Mouse (Mus musculus) liver, embryonic 15.5 days (tissue): ENCODE data around the gene Lipt2. TPM values are rescaled to one million over a fixed set of nuclear protein-coding genes. Genes with fewer than 3 reads are reported as not detected.
A peak's percentile ranks its signal among the peaks of the same experiment; 100 is the strongest.

Experiments used
- ATAC-seq: fragments of 200-750 bp; cut with Nextera tagmentation; 2 replicates; pipeline ENCODE4 v1.8.0; 2017; ENCODE audit warnings: moderate number of reproducible peaks, mild to moderate bottlenecking, moderate library complexity; ENCODE audit not compliant: insufficient read depth
- H3K27ac ChIP-seq: fragments of 300-500 bp; sonication (generic); replicated peaks from 2 replicates; pipeline ENCODE4 v1.5.1; 2015; ENCODE audit warnings: mild to moderate bottlenecking, inconsistent platforms
- H3K27me3 ChIP-seq: fragments of 300-500 bp; sonication (generic); 2 replicates; pipeline ENCODE4 v1.6.1; 2015; ENCODE audit warnings: mild to moderate bottlenecking, inconsistent platforms
- H3K36me3 ChIP-seq: fragments of 300-500 bp; sonication (generic); replicated peaks from 2 replicates; pipeline ENCODE4 v1.6.1; 2015; ENCODE audit warnings: moderate library complexity, mild to moderate bottlenecking, inconsistent platforms
- H3K4me1 ChIP-seq: fragments of 300-500 bp; sonication (generic); replicated peaks from 2 replicates; pipeline ENCODE4 v1.6.1; 2015; ENCODE audit warnings: inconsistent platforms
- H3K4me2 ChIP-seq: fragments of 300-500 bp; sonication (generic); 2 replicates; pipeline ENCODE4 v1.6.1; 2015; ENCODE audit warnings: moderate library complexity, mild to moderate bottlenecking, inconsistent platforms
- H3K4me3 ChIP-seq: fragments of 300-500 bp; sonication (generic); replicated peaks from 2 replicates; pipeline ENCODE4 v1.5.1; 2015; ENCODE audit warnings: mild to moderate bottlenecking, inconsistent platforms
- H3K9ac ChIP-seq: fragments of 300-500 bp; sonication (generic); 2 replicates; pipeline ENCODE4 v1.6.1; 2015; ENCODE audit warnings: moderate library complexity, mild to moderate bottlenecking, inconsistent platforms
- H3K9me3 ChIP-seq: fragments of 300-500 bp; sonication (generic); replicated peaks from 2 replicates; pipeline ENCODE4 v1.6.1; 2016; ENCODE audit warnings: inconsistent platforms
- WGBS: fragments of 180-500 bp; shearing (Covaris S2); methylation state at CpG from one replicate; pipeline ENCODE4 v1.1.7; 2015; ENCODE audit warnings: mixed read lengths; ENCODE audit not compliant: insufficient replicate concordance; 5-methylcytosine and 5-hydroxymethylcytosine counted together
- polyA plus RNA-seq: library from polyadenylated mRNA; unstranded; fragments of >200 nt; fragmentation: Nextera tagmentation; extraction: Ambion mirVana; gene quantifications from 2 replicates; pipeline ENCODE4 v1.2.1, GENCODE M21; 2015

Lipt2 gene
- polyA plus RNA-seq, result 4.2 and 5.4 TPM in 2 replicates

DNA sequence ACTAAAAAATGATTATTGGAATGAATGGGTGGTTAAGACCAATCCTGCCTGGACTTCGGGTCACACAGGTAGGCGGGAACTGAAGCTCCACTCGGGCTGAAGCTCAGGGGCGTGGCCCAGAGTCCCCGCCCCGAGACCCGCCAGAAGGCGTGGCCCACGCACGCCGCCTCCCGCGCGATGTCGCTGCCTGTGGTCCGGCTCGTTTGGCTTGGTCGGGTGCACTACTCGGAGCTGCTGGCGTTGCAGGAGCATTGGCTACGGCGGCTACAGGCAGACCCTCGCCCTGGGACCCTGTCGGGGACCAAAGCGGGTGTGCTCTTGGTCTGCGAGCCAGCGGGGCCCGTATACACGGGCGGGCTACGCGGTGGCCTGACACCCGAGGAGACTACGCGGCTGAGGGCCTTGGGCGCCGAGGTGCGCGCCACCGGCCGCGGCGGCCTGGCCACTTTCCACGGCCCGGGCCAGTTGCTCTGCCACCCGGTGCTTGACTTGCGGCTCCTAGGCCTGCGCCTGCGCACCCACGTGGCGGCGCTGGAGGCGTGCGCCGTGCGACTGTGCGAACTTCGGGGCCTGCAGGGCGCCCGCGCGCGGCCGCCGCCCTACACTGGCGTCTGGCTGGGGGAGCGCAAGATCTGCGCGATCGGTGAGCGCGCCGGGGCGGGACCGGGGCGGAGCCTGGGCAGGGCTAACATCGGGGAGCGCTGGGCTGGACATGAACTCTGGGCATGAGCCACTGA is at the start of gene Lipt2:
Lipt2 (plus strand) TSS at position 173 of the 737 bp plus-strand sequence.
- Histone ChIP-seq H3K4me1 (peaks cover 17% of the 10 kb centered on the region), H3K4me2 (peak within 1 kb of the TSS; percentile 100), H3K27me3 (peaks cover 4% of the 10 kb centered on the region; the same call in 1 of the 2 replicates), H3K27ac (peak within 1 kb of the TSS; percentile 89), H3K4me3 (peak within 1 kb of the TSS; percentile 78), H3K36me3 (no peaks in the 10 kb centered on the region), H3K9me3 (no peaks in the 10 kb centered on the region), H3K9ac (peak within 1 kb of the TSS; percentile 72)
- under 1% methylated on average over 78 of the region's 78 CpGs for WGBS
- peak; percentile 96 for ATAC-seq

GRCm38 (mm10) chr7:100111506-100111905 is 47.6 kb upstream of the Lipt2 start:
- no peak overlapping the region for H3K9ac ChIP-seq
- no peaks in the 10 kb centered on the region for H3K4me1 ChIP-seq
- H3K36me3 ChIP-seq, result peaks cover 88% of the 10 kb centered on the region
- H3K4me3 ChIP-seq, result no peak overlapping the region
- H3K9me3 ChIP-seq, result no peaks in the 10 kb centered on the region
- WGBS, result 78% methylated on average over 10 of the region's 10 CpGs
- ATAC-seq, result no peak
- H3K27ac ChIP-seq, result no peak overlapping the region
- no peak overlapping the region for H3K4me2 ChIP-seq
- H3K27me3 ChIP-seq, result no peaks in the 10 kb centered on the region

DNA sequence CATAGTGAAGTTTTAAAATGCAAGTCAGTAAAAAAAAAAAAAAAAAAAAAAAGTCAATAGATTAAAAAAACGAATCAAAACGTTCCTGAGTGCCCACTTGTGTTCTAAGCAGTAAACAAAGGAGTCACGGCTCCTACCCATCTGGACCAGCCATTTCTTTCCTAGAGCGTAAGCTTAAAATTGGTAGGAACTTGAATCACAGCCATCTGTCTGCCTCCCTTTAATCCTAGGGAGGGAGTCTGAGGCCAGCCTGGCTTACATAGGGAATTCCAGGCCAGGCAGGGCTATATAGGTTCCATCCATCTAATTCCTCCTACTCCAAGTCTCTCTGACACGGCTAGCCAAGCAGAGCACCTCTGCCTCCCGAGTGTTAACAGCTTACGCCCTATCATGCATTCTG is 45.3 kb upstream of the Lipt2 start:
- Histone ChIP-seq H3K4me2 (no peak overlapping the region), H3K4me1 (0 out of 2 replicates have a peak, but pooled peaks cover 5% of the 10 kb centered on the region), H3K36me3 (peaks cover 95% of the 10 kb centered on the region), H3K27ac (no peak overlapping the region), H3K9me3 (no peaks in the 10 kb centered on the region), H3K4me3 (no peak overlapping the region), H3K9ac (no peak overlapping the region), H3K27me3 (no peaks in the 10 kb centered on the region)
- ATAC-seq, result no peak
- WGBS, result 77% methylated on average over 7 of the region's 7 CpGs

DNA sequence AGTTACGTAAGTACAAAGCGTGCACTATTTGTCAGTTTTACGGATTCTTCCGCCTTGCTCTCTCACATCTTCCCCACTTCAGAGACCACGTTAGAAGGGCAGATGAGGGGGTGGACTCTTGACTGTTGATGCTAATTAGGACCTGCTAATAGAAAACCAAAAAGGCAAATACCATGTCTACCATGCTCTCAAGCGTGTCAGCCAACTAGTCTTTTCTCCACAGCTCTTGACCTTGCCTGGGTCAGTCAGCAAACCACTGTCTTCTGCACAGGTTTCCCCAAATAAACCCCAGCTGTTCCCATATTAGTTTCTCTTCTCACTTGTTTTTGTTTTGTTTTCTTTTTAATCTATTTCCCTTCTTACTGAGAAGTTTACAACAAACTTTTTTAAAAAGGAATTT is 44.8 kb upstream of the Lipt2 start:
- no peak overlapping the region for H3K27ac ChIP-seq
- H3K9ac ChIP-seq, result no peak overlapping the region
- H3K4me1 ChIP-seq, result 0 out of 2 replicates have a peak, but pooled peaks cover 9% of the 10 kb centered on the region
- no peak overlapping the region for H3K4me3 ChIP-seq
- H3K36me3 ChIP-seq, result peaks cover 96% of the 10 kb centered on the region
- ATAC-seq, result no peak
- no peaks in the 10 kb centered on the region for H3K9me3 ChIP-seq
- no peak overlapping the region for H3K4me2 ChIP-seq
- no peaks in the 10 kb centered on the region for H3K27me3 ChIP-seq
- WGBS, result 91% methylated on average over 6 of the region's 6 CpGs

GRCm38 (mm10) chr7:100120791-100121261 is 38.3 kb upstream of the Lipt2 start:
- H3K27ac ChIP-seq, result peak overlapping the region; percentile 91
- H3K27me3 ChIP-seq, result no peaks in the 10 kb centered on the region
- under 1% methylated on average over 25 of the region's 25 CpGs for WGBS
- peak overlapping the region; percentile 96 for H3K4me3 ChIP-seq
- peak overlapping the region; percentile 90 for H3K9ac ChIP-seq
- peaks cover 27% of the 10 kb centered on the region for H3K4me1 ChIP-seq
- ATAC-seq, result peak; percentile 77
- peaks cover 40% of the 10 kb centered on the region for H3K36me3 ChIP-seq
- H3K9me3 ChIP-seq, result no peaks in the 10 kb centered on the region
- H3K4me2 ChIP-seq, result peak overlapping the region; percentile 86

DNA sequence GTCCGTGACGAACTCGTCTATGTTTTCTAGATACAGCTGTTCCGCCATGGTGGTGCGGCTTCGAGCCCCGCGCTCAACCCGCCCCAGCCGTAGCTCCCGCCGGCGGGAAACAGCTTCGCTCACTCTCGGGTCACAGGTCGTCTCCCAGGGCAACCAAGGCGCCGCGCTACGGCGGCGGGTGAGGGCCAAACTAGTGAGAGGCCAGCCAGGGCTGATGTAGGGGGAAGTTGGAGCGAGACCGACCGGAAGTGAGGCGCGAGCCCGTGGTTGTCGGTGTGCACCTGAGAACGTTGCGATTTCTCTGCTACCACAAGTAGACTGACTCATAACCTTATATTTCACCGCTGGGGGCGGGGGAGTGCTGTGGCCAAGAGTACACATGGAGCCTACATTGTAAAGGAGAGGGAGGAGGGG is 37.7 kb upstream of the Lipt2 start, which contains the start of gene Pold3:
Pold3 (minus strand) TSS at position 190 of the 414 bp plus-strand sequence.
- Histone ChIP-seq H3K27ac (peak within 1 kb of the TSS; percentile 91), H3K4me1 (peaks cover 27% of the 10 kb centered on the region), H3K27me3 (no peaks in the 10 kb centered on the region), H3K36me3 (peaks cover 35% of the 10 kb centered on the region), H3K9ac (peak within 1 kb of the TSS; percentile 90), H3K9me3 (no peaks in the 10 kb centered on the region), H3K4me3 (peak within 1 kb of the TSS; percentile 96), H3K4me2 (peak within 1 kb of the TSS; percentile 86)
- WGBS, result under 1% methylated on average over 33 of the region's 33 CpGs
- ATAC-seq, result peak; percentile 98

- no peak for ATAC-seq
- 46% methylated on average over 6 of the region's 6 CpGs for WGBS
- H3K27me3 ChIP-seq, result no peaks in the 10 kb centered on the region
- H3K9ac ChIP-seq, result no peak overlapping the region
- H3K27ac ChIP-seq, result no peak overlapping the region
- no peak overlapping the region for H3K4me2 ChIP-seq
- peaks cover 29% of the 10 kb centered on the region for H3K4me1 ChIP-seq
- H3K9me3 ChIP-seq, result no peaks in the 10 kb centered on the region
- peaks cover 14% of the 10 kb centered on the region for H3K36me3 ChIP-seq
- H3K4me3 ChIP-seq, result no peak overlapping the region
Observed at GRCm38 (mm10) chr7:100123486-100123885, 35.6 kb upstream of the Lipt2 start.

GRCm38 (mm10) chr7:100124211-100124610 is 34.9 kb upstream of the Lipt2 start:
- Histone ChIP-seq H3K4me2 (no peak overlapping the region), H3K9ac (no peak overlapping the region), H3K27ac (no peak overlapping the region), H3K9me3 (no peaks in the 10 kb centered on the region), H3K36me3 (peaks cover 6% of the 10 kb centered on the region), H3K4me3 (no peak overlapping the region), H3K4me1 (peaks cover 22% of the 10 kb centered on the region), H3K27me3 (no peaks in the 10 kb centered on the region)
- WGBS, result 55% methylated on average over 2 of the region's 2 CpGs
- no peak for ATAC-seq

- no peak overlapping the region for H3K4me2 ChIP-seq
- H3K9ac ChIP-seq, result no peak overlapping the region
- WGBS, result 52% methylated on average over 4 of the region's 4 CpGs
- ATAC-seq, result no peak
- H3K4me3 ChIP-seq, result no peak overlapping the region
- H3K4me1 ChIP-seq, result peaks cover 14% of the 10 kb centered on the region
- no peaks in the 10 kb centered on the region for H3K9me3 ChIP-seq
- no peaks in the 10 kb centered on the region for H3K36me3 ChIP-seq
- H3K27ac ChIP-seq, result no peak overlapping the region
- no peaks in the 10 kb centered on the region for H3K27me3 ChIP-seq
Observed at GRCm38 (mm10) chr7:100125166-100125565, 33.9 kb upstream of the Lipt2 start.

DNA sequence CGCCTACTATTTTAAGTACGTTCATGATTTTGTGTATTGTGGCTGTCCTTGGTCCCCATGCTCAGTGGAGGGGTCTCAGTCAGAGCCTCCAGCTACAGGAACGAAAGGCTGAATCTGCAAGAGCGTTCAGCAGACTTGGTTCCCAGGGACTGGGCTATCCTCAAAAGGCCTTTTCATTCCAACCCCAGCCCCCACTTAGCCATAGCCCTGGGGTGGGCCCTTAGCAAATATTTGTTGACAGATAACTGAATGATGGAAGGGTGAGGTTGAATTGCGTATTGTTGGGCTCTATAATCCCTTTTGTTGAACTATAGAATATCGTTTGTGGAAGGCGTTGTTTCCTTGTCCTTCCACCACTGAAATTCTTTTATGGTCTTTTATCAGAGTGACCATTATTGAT is 32.6 kb upstream of the Lipt2 start:
- no peaks in the 10 kb centered on the region for H3K9me3 ChIP-seq
- no peaks in the 10 kb centered on the region for H3K36me3 ChIP-seq
- no peak overlapping the region for H3K27ac ChIP-seq
- H3K27me3 ChIP-seq, result no peaks in the 10 kb centered on the region
- ATAC-seq, result no peak
- H3K9ac ChIP-seq, result no peak overlapping the region
- H3K4me3 ChIP-seq, result no peak overlapping the region
- WGBS, result 74% methylated on average over 7 of the region's 7 CpGs
- no peak overlapping the region for H3K4me2 ChIP-seq
- peaks cover 10% of the 10 kb centered on the region; the same call in 1 of the 2 replicates for H3K4me1 ChIP-seq

GRCm38 (mm10) chr7:100128262-100129041 is 30.6 kb upstream of the Lipt2 start:
- Histone ChIP-seq H3K9me3 (no peaks in the 10 kb centered on the region), H3K27ac (no peak overlapping the region)
- no peak for ATAC-seq

More at GRCm38 (mm10) chr7:100128262-100129041, 30.6 kb upstream of the Lipt2 start:
- Histone ChIP-seq H3K9ac (no peak overlapping the region), H3K4me1 (0 out of 2 replicates have a peak, but pooled peaks cover 3% of the 10 kb centered on the region), H3K4me3 (no peak overlapping the region), H3K27me3 (no peaks in the 10 kb centered on the region), H3K4me2 (no peak overlapping the region), H3K36me3 (no peaks in the 10 kb centered on the region)
- WGBS, result 38% methylated on average over 7 of the region's 7 CpGs
